Mouse (Mus musculus) stomach, postnatal 0 days (tissue): ENCODE results near the gene Pank1.

ENCODE experiments used
- CTCF ChIP-seq: IDR thresholded peaks from 2 replicates; pipeline ENCODE4 v1.5.1; 2016; ENCODE audit warnings: antibody characterized with exemption, low read depth, mild to moderate bottlenecking, moderate library complexity
- EP300 ChIP-seq: optimal IDR thresholded peaks from 2 replicates; pipeline ENCODE3; 2016; ENCODE audit warnings: antibody characterized with exemption

DNA sequence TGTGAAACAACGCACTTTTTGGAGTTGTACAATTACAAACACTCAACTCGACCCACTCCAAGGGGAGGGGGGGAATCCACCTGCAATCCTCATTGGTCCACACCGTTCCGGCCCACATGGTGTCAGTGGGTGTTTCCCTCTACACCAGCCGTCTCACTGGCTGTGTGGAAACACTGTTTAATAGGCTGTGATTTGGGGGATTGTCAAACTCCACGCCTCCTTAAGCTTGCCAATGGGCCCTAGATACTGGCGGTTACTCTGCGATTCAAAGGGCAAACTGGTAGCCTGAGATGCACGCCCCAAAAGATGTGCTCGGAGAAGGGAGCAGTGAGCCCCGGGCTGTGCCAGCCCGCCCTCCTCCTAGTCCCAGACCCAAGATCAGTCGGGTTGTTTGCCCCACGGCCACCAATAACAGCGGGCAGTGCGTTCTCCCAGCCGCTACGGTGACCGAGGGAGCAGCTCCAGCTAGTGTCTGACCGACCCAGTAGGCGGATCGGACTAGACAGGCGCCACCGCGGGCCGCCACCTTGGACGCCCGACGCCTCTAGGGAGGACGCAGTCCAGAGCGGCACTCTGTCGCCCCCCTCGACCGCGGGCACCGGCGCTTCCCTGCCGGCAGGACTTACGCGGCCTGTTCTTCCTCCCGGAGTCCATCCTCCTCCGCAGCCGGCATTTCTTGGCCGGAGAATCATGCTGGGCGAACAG is 1.2 kb downstream of the Pank1 start:
- TF ChIP-seq CTCF (peak; percentile 54; the same call in 1 of the 2 replicates), EP300 (no peak)
